Mouse (Mus musculus) MN1 (cell line): ENCODE measurements around the gene Irf7.
A peak's percentile ranks its signal among the peaks of the same experiment; 100 is the strongest.
"Not testable (repeated sequence)": the region's sequence is repeated elsewhere in the genome, so short reads cannot be mapped to it uniquely, and the experiment has no call there.

ENCODE experiments used
- DNase-seq: peaks from one replicate; pipeline ENCODE4 v3.0.0-alpha.2; 2016; ENCODE audit warnings: low spot score

Gene Irf7

GRCm38 (mm10) chr7:141275356-141275755 lies 9.1 kb upstream of the Irf7 start:
- DNase-seq, result no peak

- no peak for DNase-seq
Measured at GRCm38 (mm10) chr7:141270631-141271030, 4.3 kb upstream of the Irf7 start.

DNA sequence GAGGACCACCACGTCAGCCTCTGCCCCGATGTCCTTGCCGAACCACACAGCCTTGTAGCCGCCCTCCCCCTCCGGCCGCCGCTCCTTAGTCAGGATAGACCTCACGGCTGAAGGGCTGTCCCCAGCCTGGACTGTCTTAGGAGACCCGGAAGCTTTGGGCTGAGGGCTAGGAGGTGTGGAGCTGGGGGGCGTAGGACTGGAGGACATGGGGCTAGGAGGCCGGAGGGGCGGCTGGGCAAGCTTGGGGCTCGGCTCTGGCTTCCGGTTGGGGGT lies 2.9 kb upstream of the Irf7 start:
- no peak for DNase-seq

GRCm38 (mm10) chr7:141268466-141269272 lies 2.4 kb upstream of the Irf7 start:
- DNase-seq, result no peak

GRCm38 (mm10) chr7:141265411-141265738 lies 906 bp downstream of the Irf7 start:
- DNase-seq, result no peak

DNA sequence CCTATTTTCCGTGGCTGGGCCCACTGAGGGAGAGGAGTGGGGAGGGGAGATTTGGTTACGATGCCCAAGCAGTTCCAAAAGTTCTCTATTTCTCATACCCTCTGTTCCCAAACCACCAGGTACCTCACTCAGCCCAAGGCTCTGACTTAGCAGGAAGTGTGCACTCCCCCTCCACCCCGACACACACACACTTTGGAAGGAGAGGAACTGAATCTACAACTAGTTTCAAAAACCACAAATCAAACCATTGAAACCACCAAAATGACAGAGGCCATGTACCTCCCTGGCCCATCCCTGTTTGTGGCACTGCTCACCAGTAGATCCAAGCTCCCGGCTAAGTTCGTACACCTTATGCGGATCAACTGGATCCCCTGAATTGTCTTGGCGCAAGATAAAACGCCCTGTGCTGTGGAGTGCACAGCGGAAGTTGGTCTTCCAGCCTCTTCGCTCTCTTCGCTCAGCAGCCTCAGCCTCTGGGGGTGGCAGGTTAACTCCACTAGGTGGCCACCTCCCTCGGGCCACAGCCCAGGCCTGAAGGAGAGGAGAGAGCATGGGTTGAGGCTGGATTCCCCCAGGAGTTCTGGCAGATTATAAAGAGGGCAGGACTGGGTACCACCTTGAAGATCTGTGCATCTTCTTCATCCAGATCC lies 1.4 kb downstream of the Irf7 start:
- peak; percentile 47 for DNase-seq

DNA sequence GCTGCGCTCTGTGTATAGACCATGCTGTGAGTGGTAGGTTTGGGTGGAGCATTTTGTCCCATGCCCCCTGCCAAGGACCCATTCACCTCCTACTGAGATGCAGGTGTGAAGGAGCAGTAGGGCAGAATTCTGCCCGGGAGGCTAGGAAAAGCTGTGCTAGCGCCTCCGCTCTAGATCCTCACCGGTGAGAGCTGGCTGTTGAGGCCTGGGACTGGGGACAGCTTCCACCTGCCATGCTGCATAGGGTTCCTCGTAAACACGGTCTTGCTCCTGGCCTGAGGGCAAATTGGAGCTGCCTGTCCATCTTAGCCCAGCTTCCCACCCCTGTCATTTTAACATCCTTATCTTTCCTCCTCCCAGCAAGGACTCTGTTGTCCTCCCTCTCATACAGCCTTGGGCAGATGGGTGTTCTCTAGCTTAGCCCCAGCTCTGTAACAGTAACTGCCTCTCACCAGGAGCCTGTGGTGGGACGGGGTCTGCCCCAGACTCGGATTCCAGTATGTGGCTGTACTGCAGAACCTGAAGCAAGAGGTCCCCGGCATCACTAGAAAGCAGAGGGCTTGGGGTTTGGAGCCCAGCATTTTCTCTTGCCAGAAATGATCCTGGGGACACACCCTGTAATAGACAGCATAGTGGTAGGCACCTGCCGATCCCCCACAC lies 2.1 kb downstream of the Irf7 start:
- DNase-seq, result no peak

GRCm38 (mm10) chr7:141263640-141264039 lies 2.6 kb downstream of the Irf7 start:
- no peak for DNase-seq

DNA sequence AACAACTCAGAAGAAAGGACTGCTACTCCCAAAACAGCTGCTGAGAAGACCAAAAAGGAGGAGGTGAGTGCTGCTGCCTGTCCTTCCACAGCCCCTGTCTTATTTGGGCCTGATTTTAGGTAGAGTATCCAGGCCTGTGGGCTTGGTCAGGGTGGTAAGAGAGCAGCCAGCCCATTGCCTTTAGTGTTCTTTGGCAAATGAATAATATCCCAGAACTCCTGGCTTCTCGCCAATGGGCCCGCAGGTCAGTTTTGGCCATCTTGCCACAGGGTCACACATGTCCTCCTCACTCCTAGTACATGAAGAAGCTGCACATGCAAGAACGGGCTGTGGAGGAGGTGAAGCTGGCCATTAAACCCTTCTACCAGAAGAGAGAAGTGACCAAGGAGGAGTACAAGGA lies 4.8 kb downstream of the Irf7 start:
- no peak for DNase-seq

GRCm38 (mm10) chr7:141256159-141256558 lies 10.1 kb downstream of the Irf7 start:
- DNase-seq, result no peak

DNA sequence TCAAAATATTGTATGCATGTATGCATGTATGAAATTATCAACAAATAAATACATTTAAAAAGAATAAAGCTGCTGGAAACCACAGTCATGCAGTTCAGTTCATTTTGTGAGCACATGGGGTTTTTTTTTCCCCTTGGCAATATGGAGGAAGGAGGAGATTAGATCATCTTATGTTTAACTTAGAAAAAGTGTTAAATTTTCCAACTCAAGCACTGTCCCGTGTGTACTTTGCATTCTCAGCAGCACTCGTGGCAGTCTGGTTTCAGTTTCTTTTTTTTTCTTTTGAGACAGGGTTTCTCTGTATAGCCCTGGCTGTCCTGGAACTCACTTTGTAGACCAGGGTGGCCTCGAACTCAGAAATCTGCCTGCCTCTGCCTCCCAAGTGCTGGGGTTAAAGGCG lies 15.8 kb downstream of the Irf7 start:
- not testable (repeated sequence) for DNase-seq

- DNase-seq, result no peak
Measured at GRCm38 (mm10) chr7:141231551-141231950, 34.7 kb downstream of the Irf7 start.

DNA sequence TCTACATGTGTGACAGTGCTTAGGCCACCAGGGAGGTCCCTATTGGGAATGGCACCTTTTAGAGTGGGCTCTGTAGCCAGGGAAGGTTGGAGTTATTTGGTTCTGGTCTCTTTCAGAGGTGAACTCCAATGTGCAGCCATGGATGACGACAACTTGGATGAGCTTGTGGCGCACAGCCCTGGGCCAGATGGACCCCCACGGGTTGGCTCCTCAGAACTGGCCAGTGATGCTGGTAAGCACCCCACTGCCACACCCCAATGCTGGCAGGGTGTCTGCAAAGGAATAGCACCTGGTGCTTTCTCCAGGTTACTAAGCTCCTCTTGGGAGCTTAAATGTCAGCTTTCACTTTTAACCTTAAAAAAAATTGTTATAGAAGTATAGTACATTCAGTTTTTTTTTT lies 35.2 kb downstream of the Irf7 start:
- no peak for DNase-seq

DNA sequence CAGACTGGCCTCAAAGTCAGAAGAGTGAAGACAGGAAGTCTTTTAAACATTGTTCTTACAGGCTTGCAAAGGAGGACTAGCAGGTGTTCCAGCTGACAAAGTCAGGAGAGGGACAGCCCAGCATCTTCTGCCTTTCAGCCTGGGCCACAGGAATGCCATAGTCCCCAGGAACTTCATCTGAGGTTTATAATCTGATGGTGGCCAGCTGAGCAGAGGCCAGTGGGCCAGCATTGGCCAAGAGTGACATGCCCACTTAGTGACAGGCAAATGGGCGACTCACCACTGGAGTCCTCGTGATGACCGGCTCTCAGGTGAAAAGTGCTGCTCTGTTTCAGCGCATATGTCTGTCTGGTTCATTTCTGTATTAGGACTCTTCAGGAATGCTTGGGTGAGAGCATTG lies 35.7 kb downstream of the Irf7 start:
- DNase-seq, result no peak

GRCm38 (mm10) chr7:141229702-141230101 lies 36.6 kb downstream of the Irf7 start:
- DNase-seq, result no peak

- DNase-seq, result peak; percentile 94
Measured at GRCm38 (mm10) chr7:141228279-141229067, 37.8 kb downstream of the Irf7 start, which contains the start of gene Phrf1. TSS of gene Phrf1 (plus strand) at chr7:141228784.

DNA sequence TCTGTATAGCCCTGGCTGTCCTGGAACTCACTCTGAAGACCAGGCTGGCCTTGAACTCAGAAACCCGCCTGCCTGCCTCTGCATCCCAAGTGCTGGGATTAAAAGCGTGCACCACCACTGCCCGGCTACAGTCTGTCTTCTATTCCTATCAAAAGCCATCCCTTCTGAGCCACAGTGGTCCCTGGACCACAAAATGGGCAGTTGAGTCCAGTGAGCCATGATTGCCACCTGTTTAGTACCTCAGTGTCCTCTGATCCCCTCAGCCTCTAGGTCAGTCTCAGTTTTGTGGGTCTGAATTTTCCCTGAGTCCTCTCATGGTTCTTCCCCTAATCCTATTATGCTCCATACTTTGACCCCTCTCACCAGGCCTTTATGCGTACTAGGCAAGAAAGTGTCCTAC lies 38.5 kb downstream of the Irf7 start:
- no peak for DNase-seq

GRCm38 (mm10) chr7:141226535-141226934 lies 39.7 kb downstream of the Irf7 start:
- no peak for DNase-seq

DNA sequence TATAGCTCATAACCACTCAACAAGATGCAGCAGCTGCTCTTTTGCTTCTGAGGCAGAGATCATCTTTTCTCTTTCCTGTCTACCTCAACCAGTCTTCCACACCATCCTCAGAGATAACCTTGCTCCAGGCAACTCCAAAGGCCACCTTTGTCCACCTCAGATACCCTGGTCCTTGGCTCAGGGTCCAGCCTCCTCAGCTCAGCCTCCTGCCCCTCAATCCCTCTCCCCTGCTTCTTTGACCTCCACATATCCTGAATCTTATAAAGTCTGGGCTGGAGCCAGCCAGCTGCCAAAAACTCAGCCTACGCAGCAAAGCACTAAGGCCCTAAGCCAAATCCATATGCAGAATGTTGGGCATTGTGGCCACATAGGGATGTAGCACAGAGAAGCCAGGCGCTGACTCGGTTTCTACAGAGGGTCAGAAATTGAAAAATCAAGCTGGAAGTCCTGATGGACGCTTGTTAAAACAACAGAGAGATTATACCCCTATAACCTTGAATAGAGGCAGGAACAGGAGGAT lies 43.5 kb downstream of the Irf7 start:
- DNase-seq, result peak; percentile 19

GRCm38 (mm10) chr7:141222126-141222467 lies 44.2 kb downstream of the Irf7 start:
- no peak for DNase-seq

GRCm38 (mm10) chr7:141221249-141222125 lies 44.8 kb downstream of the Irf7 start:
- peak; percentile 98 for DNase-seq

- DNase-seq, result no peak
Measured at GRCm38 (mm10) chr7:141220377-141220776, 45.9 kb downstream of the Irf7 start.
